Mouse (Mus musculus) midbrain, embryonic 14.5 days (tissue): ENCODE results near the gene Arid3a. TPM values are rescaled to one million over a fixed set of nuclear protein-coding genes. Genes with fewer than 3 reads are reported as not detected.

Experiments used
- ATAC-seq: fragments of 200-750 bp; cut with Nextera tagmentation; 2 replicates; pipeline ENCODE4 v1.8.0; 2017; ENCODE audit warnings: moderate number of reproducible peaks, moderate library complexity; ENCODE audit not compliant: low FRiP score, low TSS enrichment
- DNase-seq: peaks from one replicate; pipeline ENCODE4 v3.0.0-alpha.2; 2015
- H3K27ac ChIP-seq: fragments of 300-500 bp; sonication (generic); replicated peaks from 2 replicates; pipeline ENCODE4 v1.5.1; 2014; ENCODE audit warnings: mild to moderate bottlenecking, low read depth, low read length, moderate library complexity
- H3K27me3 ChIP-seq: fragments of 300-500 bp; sonication (generic); 2 replicates; pipeline ENCODE4 v1.6.1; 2014; ENCODE audit warnings: low read length, control low read depth, mixed read lengths; ENCODE audit not compliant: control insufficient read depth, insufficient read depth
- H3K36me3 ChIP-seq: fragments of 300-500 bp; sonication (generic); 2 replicates; pipeline ENCODE4 v1.6.1; 2014; ENCODE audit warnings: low read length, control low read depth; ENCODE audit not compliant: control insufficient read depth, insufficient read depth
- H3K4me1 ChIP-seq: fragments of 300-500 bp; sonication (generic); 2 replicates; pipeline ENCODE4 v1.6.1; 2014; ENCODE audit warnings: mild to moderate bottlenecking, antibody characterized with exemption, low read length, control low read depth; ENCODE audit not compliant: control insufficient read depth, insufficient read depth
- H3K4me2 ChIP-seq: fragments of 300-500 bp; sonication (generic); 2 replicates; pipeline ENCODE4 v1.6.1; 2014; ENCODE audit warnings: mild to moderate bottlenecking, low read length, moderate library complexity
- H3K4me3 ChIP-seq: fragments of 300-500 bp; sonication (generic); replicated peaks from 2 replicates; pipeline ENCODE4 v1.5.1; 2014; ENCODE audit warnings: low read depth, low read length
- H3K9ac ChIP-seq: fragments of 300-500 bp; sonication (generic); replicated peaks from 2 replicates; pipeline ENCODE4 v1.6.1; 2014; ENCODE audit warnings: mild to moderate bottlenecking, low read length, moderate library complexity
- H3K9me3 ChIP-seq: fragments of 300-500 bp; sonication (generic); 2 replicates; pipeline ENCODE4 v1.6.1; 2016; ENCODE audit warnings: low read length, control low read depth, mixed read lengths; ENCODE audit not compliant: control insufficient read depth
- WGBS: fragments of 180-500 bp; shearing (Covaris S2); extraction: QIAGEN DNeasy Blood & Tissue Kit; methylation state at CpG from one replicate; pipeline ENCODE4 v1.1.7; 2014; 5-methylcytosine and 5-hydroxymethylcytosine counted together
- polyA plus RNA-seq: library from polyadenylated mRNA; unstranded; fragments of >200 nt; fragmentation: Nextera tagmentation; extraction: Ambion mirVana; gene quantifications from 2 replicates; pipeline ENCODE4 v1.2.1, GENCODE M21; 2014

Gene Arid3a
- polyA plus RNA-seq, 1 experiment from 2014 or later, result 2.4 TPM

- H3K9me3 ChIP-seq, result no peaks in the 10 kb centered on the region
- H3K4me1 ChIP-seq, result peaks cover 14% of the 10 kb centered on the region
- peaks cover 8% of the 10 kb centered on the region for H3K27me3 ChIP-seq
- H3K4me3 ChIP-seq, result peak overlapping the region; percentile 87
- ATAC-seq, result no peak
- peak overlapping the region; percentile 88 for H3K27ac ChIP-seq
- H3K9ac ChIP-seq, result peak overlapping the region; percentile 77
- WGBS, result under 1% methylated on average over 28 of the region's 29 CpGs
- H3K4me2 ChIP-seq, result peak overlapping the region; percentile 88
- peak; percentile 70 for DNase-seq
- peaks cover 21% of the 10 kb centered on the region for H3K36me3 ChIP-seq
Measured at GRCm38 (mm10) chr10:79928030-79928694, 1.3 kb downstream of the Arid3a start.

- Histone ChIP-seq H3K9ac (peak overlapping the region; percentile 77), H3K27me3 (no peaks in the 10 kb centered on the region), H3K36me3 (peaks cover 27% of the 10 kb centered on the region), H3K9me3 (no peaks in the 10 kb centered on the region), H3K4me2 (peak overlapping the region; percentile 88), H3K4me3 (peak overlapping the region; percentile 87), H3K4me1 (peaks cover 14% of the 10 kb centered on the region), H3K27ac (peak overlapping the region; percentile 88)
- ATAC-seq (no peak), DNase-seq (peak; percentile 46)
- WGBS, result 34% methylated on average over 9 of the region's 9 CpGs
Measured at GRCm38 (mm10) chr10:79928907-79929701, 2.3 kb downstream of the Arid3a start.

GRCm38 (mm10) chr10:79929967-79930825 lies 3.4 kb downstream of the Arid3a start:
- Histone ChIP-seq H3K27me3 (no peaks in the 10 kb centered on the region), H3K4me1 (peaks cover 18% of the 10 kb centered on the region), H3K4me3 (no peak overlapping the region), H3K9ac (no peak overlapping the region), H3K27ac (no peak overlapping the region), H3K9me3 (no peaks in the 10 kb centered on the region), H3K4me2 (0 out of 2 replicates have a peak overlapping the region, but pooled peaks have one; percentile 88), H3K36me3 (peaks cover 32% of the 10 kb centered on the region)
- ATAC-seq (no peak), DNase-seq (no peak)
- 87% methylated on average over 18 of the region's 18 CpGs for WGBS

- H3K4me1 ChIP-seq, result peaks cover 17% of the 10 kb centered on the region
- peaks cover 32% of the 10 kb centered on the region for H3K36me3 ChIP-seq
- no peak overlapping the region for H3K4me3 ChIP-seq
- no peak overlapping the region for H3K27ac ChIP-seq
- H3K4me2 ChIP-seq, result no peak overlapping the region
- no peaks in the 10 kb centered on the region for H3K27me3 ChIP-seq
- DNase-seq (no peak), ATAC-seq (no peak)
- no peak overlapping the region for H3K9ac ChIP-seq
- WGBS, result 76% methylated on average over 16 of the region's 16 CpGs
- no peaks in the 10 kb centered on the region for H3K9me3 ChIP-seq
Measured at GRCm38 (mm10) chr10:79930826-79931186, 4.0 kb downstream of the Arid3a start.

- DNase-seq (no peak), ATAC-seq (no peak)
- Histone ChIP-seq H3K27ac (no peak overlapping the region), H3K9me3 (no peaks in the 10 kb centered on the region), H3K36me3 (peaks cover 32% of the 10 kb centered on the region), H3K27me3 (no peaks in the 10 kb centered on the region), H3K9ac (no peak overlapping the region), H3K4me3 (no peak overlapping the region), H3K4me2 (no peak overlapping the region), H3K4me1 (peaks cover 11% of the 10 kb centered on the region)
- WGBS, result 93% methylated on average over 9 of the region's 9 CpGs
Measured at GRCm38 (mm10) chr10:79931797-79932196, 5.0 kb downstream of the Arid3a start.

- Histone ChIP-seq H3K27ac (peak overlapping the region; percentile 41), H3K4me2 (no peak overlapping the region), H3K9me3 (no peaks in the 10 kb centered on the region), H3K4me3 (no peak overlapping the region), H3K27me3 (no peaks in the 10 kb centered on the region), H3K9ac (peak overlapping the region; percentile 16; the same call in 1 of the 2 replicates), H3K4me1 (peaks cover 15% of the 10 kb centered on the region), H3K36me3 (peaks cover 34% of the 10 kb centered on the region)
- 21% methylated on average over 8 of the region's 8 CpGs for WGBS
- no peak for ATAC-seq
- no peak for DNase-seq
Measured at GRCm38 (mm10) chr10:79932736-79933135, 5.9 kb downstream of the Arid3a start.

GRCm38 (mm10) chr10:79933145-79933679 lies 6.4 kb downstream of the Arid3a start:
- Histone ChIP-seq H3K4me3 (no peak overlapping the region), H3K9me3 (no peaks in the 10 kb centered on the region), H3K27me3 (no peaks in the 10 kb centered on the region), H3K9ac (no peak overlapping the region; the same call in 1 of the 2 replicates), H3K36me3 (peaks cover 34% of the 10 kb centered on the region), H3K4me2 (no peak overlapping the region), H3K4me1 (peaks cover 15% of the 10 kb centered on the region), H3K27ac (peak overlapping the region; percentile 16)
- ATAC-seq (no peak), DNase-seq (no peak)
- 81% methylated on average over 9 of the region's 9 CpGs for whole genome bisulfite sequencing

GRCm38 (mm10) chr10:79933861-79934260 lies 7.0 kb downstream of the Arid3a start:
- ATAC-seq, result no peak
- Histone ChIP-seq H3K4me1 (peaks cover 14% of the 10 kb centered on the region), H3K4me3 (no peak overlapping the region), H3K9me3 (no peaks in the 10 kb centered on the region), H3K27me3 (no peaks in the 10 kb centered on the region), H3K36me3 (peaks cover 34% of the 10 kb centered on the region), H3K9ac (no peak overlapping the region; the same call in 1 of the 2 replicates), H3K27ac (0 out of 2 replicates have a peak overlapping the region, but pooled peaks have one; percentile 16), H3K4me2 (no peak overlapping the region)
- DNase-seq, result no peak
- WGBS, result 28% methylated on average over 6 of the region's 6 CpGs
